Mouse (Mus musculus) stomach, embryonic 14.5 days (tissue): ENCODE measurements around the gene Yjefn3. TPM values are rescaled to one million over a fixed set of nuclear protein-coding genes. Genes with fewer than 3 reads are reported as not detected.

ENCODE experiments used
- ATAC-seq: fragments of 200-750 bp; cut with Nextera tagmentation; 2 replicates; pipeline ENCODE4 v1.8.0; 2017; ENCODE audit warnings: low read depth, moderate TSS enrichment; ENCODE audit not compliant: insufficient number of reproducible peaks, insufficient read depth, low FRiP score
- H3K27ac ChIP-seq: fragments of 300-500 bp; sonication (generic); 2 replicates; pipeline ENCODE4 v1.5.1; 2014; ENCODE audit warnings: mild to moderate bottlenecking, low read length, moderate library complexity, mixed read lengths
- H3K27me3 ChIP-seq: fragments of 300-500 bp; sonication (generic); 2 replicates; pipeline ENCODE4 v1.6.1; 2014; ENCODE audit warnings: low read length, control low read depth, mixed read lengths; ENCODE audit not compliant: control insufficient read depth, insufficient read depth
- H3K36me3 ChIP-seq: fragments of 300-500 bp; sonication (generic); 2 replicates; pipeline ENCODE4 v1.6.1; 2014; ENCODE audit warnings: mild to moderate bottlenecking, control low read depth, low read length, moderate library complexity, mixed read lengths; ENCODE audit not compliant: control insufficient read depth, insufficient read depth
- H3K4me1 ChIP-seq: fragments of 300-500 bp; sonication (generic); 2 replicates; pipeline ENCODE4 v1.6.1; 2014; ENCODE audit warnings: low read length, control low read depth, mixed read lengths; ENCODE audit not compliant: control insufficient read depth, insufficient read depth
- H3K4me2 ChIP-seq: fragments of 300-500 bp; sonication (generic); replicated peaks from 2 replicates; pipeline ENCODE4 v1.6.1; 2014; ENCODE audit warnings: low read depth, low read length, control low read depth
- H3K4me3 ChIP-seq: fragments of 300-500 bp; sonication (generic); 2 replicates; pipeline ENCODE4 v1.5.1; 2014; ENCODE audit warnings: low read depth, low read length, control low read depth
- H3K9ac ChIP-seq: fragments of 300-500 bp; sonication (generic); replicated peaks from 2 replicates; pipeline ENCODE4 v1.6.1; 2014; ENCODE audit warnings: low read depth, mild to moderate bottlenecking, control low read depth, low read length, moderate library complexity, mixed read lengths
- H3K9me3 ChIP-seq: fragments of 300-500 bp; sonication (generic); 2 replicates; pipeline ENCODE4 v1.6.1; 2016; ENCODE audit warnings: low read depth, low read length, control low read depth; ENCODE audit not compliant: control insufficient read depth
- WGBS: fragments of 180-500 bp; shearing (Covaris S2); extraction: QIAGEN DNeasy Blood & Tissue Kit; methylation state at CpG from one replicate; pipeline ENCODE4 v1.1.7; 2014; 5-methylcytosine and 5-hydroxymethylcytosine counted together
- polyA plus RNA-seq: library from polyadenylated mRNA; unstranded; fragments of >200 nt; fragmentation: Nextera tagmentation; extraction: Ambion mirVana; gene quantifications from 2 replicates; pipeline ENCODE4 v1.2.1, GENCODE M21; 2014

Yjefn3 gene
- polyA plus RNA-seq, 1 experiment from 2014 or later, result 4.9 TPM

DNA sequence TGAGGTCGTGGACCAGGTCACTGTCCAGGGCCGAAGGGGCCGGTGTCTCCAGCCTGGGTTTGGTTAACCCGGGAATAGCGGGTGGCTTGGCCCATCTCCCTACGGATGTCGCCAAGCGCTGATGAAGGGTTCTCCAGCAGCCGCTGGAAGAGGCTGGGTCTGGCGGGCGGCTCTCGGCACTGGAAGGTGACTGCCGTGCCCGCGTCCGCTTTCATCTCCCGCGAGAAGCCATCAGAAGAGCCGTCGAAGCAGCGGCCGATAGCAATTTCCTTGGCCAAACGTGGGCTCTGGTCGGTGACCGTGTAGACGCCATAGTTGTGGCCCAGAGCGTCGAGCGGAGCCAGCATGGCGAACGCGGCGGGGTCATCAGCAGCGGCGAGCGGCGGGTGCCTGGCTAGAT, 21.7 kb downstream of the Yjefn3 start:
- Histone ChIP-seq H3K4me2 (peak overlapping the region; percentile 49), H3K36me3 (no peaks in the 10 kb centered on the region), H3K27me3 (peaks cover 66% of the 10 kb centered on the region), H3K27ac (no peak overlapping the region), H3K4me1 (0 out of 2 replicates have a peak, but pooled peaks cover 4% of the 10 kb centered on the region), H3K9me3 (no peaks in the 10 kb centered on the region), H3K9ac (no peak overlapping the region), H3K4me3 (peak overlapping the region; percentile 35; the same call in 1 of the 2 replicates)
- WGBS, result 15% methylated on average over 37 of the region's 37 CpGs
- no peak for ATAC-seq

DNA sequence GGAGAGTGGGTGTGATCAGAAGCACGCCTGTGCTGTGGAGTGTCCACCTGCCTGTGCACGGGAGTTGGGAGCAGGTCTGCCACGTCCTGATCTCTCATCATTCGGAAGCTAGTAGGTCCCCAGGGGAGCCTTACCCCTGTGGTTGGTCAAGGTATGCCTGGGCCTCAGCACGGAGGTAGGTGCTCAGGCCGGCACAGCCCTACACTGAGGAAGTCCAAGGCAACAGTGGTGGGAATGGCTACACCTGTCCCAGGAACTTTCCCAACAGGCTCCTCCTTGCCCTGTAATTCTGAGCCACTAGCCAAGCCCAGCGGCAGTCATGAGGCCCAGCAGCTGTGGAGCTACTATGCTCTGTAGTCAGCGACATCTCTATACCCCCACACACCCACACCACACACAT, 22.8 kb downstream of the Yjefn3 start:
- Histone ChIP-seq H3K4me2 (no peak overlapping the region), H3K27ac (no peak overlapping the region), H3K27me3 (peaks cover 56% of the 10 kb centered on the region), H3K9ac (no peak overlapping the region), H3K4me1 (0 out of 2 replicates have a peak, but pooled peaks cover 4% of the 10 kb centered on the region), H3K36me3 (no peaks in the 10 kb centered on the region), H3K4me3 (no peak overlapping the region), H3K9me3 (no peaks in the 10 kb centered on the region)
- ATAC-seq, result no peak
- WGBS, result 59% methylated on average over 8 of the region's 8 CpGs

DNA sequence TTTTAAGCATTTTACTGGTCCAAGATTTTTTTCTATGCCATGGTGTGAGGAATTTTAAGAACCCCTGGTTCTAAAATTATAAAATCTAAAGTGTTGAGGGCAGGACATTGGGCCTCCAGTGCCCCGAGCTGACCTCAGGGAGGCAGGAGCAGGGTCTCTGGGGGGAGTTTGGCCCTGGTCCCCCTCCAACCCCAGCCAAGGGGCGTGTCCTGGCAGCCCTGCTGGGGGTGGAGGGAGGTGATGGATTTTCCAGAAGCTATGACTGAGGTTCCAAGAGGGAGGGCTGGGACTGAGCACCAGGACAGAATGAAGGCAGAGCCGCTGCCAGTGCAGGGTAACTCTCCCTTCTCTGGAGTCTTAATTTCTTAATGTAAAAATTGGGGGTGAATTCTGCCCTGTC, 24.5 kb downstream of the Yjefn3 start:
- Histone ChIP-seq H3K27me3 (peaks cover 40% of the 10 kb centered on the region), H3K36me3 (no peaks in the 10 kb centered on the region), H3K27ac (no peak overlapping the region), H3K9me3 (no peaks in the 10 kb centered on the region), H3K4me1 (0 out of 2 replicates have a peak, but pooled peaks cover 4% of the 10 kb centered on the region), H3K4me3 (no peak overlapping the region), H3K9ac (no peak overlapping the region), H3K4me2 (no peak overlapping the region)
- ATAC-seq, result no peak
- 63% methylated on average over 3 of the region's 3 CpGs for WGBS

DNA sequence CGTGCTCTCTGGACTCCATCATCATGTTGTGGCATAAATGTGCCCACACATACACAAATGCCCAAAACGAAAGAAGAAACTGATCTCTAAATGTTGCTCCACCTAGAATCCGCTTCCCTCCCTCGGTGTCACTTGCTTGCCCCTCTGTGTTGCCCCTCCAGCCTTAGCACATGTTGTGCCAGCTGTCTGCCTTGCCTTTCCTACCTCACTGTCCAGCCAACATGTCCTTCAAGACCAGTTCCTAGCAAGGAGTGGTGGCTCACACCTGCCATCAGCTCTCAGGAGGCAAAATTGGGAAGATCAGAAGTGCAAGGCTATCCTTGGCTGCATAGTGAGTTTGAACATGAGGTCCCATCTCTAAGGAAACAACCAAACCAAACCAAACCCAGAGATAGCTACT, 25.1 kb downstream of the Yjefn3 start:
- H3K36me3 ChIP-seq, result no peaks in the 10 kb centered on the region
- WGBS, result 86% methylated on average over 4 of the region's 4 CpGs
- ATAC-seq, result no peak

DNA sequence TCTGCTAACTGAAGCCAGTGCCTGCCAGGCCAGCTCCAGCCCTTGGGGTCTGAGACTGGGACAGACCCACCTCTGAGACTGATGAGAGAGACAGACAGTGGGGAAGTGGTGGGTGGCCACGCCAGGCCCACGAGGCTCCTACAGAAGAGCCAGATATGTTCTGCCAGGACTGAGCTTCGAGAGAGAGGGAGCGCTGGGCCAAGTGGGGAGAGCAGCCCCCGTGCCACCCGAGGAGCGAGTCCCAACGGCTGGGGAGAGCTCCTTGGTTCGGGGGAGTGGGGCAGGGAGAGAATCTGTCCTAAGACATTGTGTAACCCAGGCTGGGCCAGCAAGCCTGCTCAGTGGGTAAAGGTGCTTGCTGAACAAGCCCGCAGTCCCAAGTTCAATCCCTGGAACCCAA, 25.5 kb downstream of the Yjefn3 start:
- 76% methylated on average over 10 of the region's 10 CpGs for WGBS
- H3K4me1 ChIP-seq, result no peaks in the 10 kb centered on the region
- H3K4me2 ChIP-seq, result no peak overlapping the region
- H3K36me3 ChIP-seq, result no peaks in the 10 kb centered on the region
- H3K9me3 ChIP-seq, result no peaks in the 10 kb centered on the region
- H3K4me3 ChIP-seq, result no peak overlapping the region
- no peak overlapping the region for H3K27ac ChIP-seq
- no peak for ATAC-seq
- H3K9ac ChIP-seq, result no peak overlapping the region
- H3K27me3 ChIP-seq, result peaks cover 30% of the 10 kb centered on the region

More for the DNA sequence above, 25.1 kb downstream of the Yjefn3 start:
- 0 out of 2 replicates have a peak, but pooled peaks cover 3% of the 10 kb centered on the region for H3K4me1 ChIP-seq
- peaks cover 34% of the 10 kb centered on the region for H3K27me3 ChIP-seq
- no peak overlapping the region for H3K27ac ChIP-seq
- no peak overlapping the region for H3K9ac ChIP-seq
- no peaks in the 10 kb centered on the region for H3K9me3 ChIP-seq
- H3K4me3 ChIP-seq, result no peak overlapping the region
- H3K4me2 ChIP-seq, result no peak overlapping the region

DNA sequence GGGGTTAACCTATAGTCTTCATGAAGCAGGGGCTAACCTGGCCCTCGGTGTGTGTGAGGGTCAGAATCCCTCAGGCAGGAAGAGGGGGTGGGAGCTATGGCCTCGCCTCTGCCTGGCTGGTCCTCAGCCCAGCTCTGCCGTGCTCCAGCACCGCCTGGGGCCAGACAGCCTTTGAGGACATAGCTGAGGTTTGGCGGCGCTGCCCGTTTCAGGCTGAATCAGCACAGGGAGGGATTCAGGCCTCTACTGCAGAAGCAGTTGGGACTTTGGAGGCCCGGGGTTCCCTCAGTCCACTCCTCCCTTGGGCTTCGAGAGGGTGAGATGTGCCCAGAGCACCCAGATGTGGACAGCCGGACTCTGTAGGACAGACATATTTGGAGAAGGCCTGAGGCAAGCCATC, 26.4 kb downstream of the Yjefn3 start:
- Histone ChIP-seq H3K4me3 (no peak overlapping the region), H3K4me2 (no peak overlapping the region), H3K36me3 (no peaks in the 10 kb centered on the region), H3K9me3 (no peaks in the 10 kb centered on the region), H3K27ac (no peak overlapping the region), H3K9ac (no peak overlapping the region), H3K27me3 (peaks cover 21% of the 10 kb centered on the region), H3K4me1 (no peaks in the 10 kb centered on the region)
- no peak for ATAC-seq
- WGBS, result 52% methylated on average over 10 of the region's 10 CpGs

DNA sequence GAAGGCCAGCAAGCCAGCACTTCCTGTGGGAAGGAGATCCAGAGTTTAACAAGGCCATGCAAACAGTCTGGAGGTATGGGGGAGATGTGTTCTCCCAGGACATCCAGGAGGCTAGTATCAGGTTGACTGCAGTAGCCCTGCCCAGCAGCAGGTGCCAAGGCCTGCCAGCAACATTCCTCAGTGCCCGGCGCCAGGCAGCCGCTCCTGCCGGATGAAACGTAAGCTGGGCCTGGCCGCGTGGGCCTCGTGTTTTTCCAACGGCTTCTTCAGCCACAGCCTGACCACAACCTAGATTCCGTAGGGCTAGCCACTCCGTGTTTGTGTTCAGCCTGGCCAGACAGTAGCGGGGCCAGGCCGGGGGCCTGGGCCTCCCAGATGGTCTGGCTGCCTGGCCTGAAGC, 27.9 kb downstream of the Yjefn3 start:
- H3K4me2 ChIP-seq, result no peak overlapping the region
- no peak overlapping the region for H3K4me3 ChIP-seq
- no peaks in the 10 kb centered on the region for H3K36me3 ChIP-seq
- no peaks in the 10 kb centered on the region for H3K4me1 ChIP-seq
- H3K9ac ChIP-seq, result no peak overlapping the region
- H3K27ac ChIP-seq, result no peak overlapping the region
- no peak for ATAC-seq
- H3K27me3 ChIP-seq, result peaks cover 9% of the 10 kb centered on the region
- 78% methylated on average over 13 of the region's 13 CpGs for WGBS
- no peaks in the 10 kb centered on the region for H3K9me3 ChIP-seq

DNA sequence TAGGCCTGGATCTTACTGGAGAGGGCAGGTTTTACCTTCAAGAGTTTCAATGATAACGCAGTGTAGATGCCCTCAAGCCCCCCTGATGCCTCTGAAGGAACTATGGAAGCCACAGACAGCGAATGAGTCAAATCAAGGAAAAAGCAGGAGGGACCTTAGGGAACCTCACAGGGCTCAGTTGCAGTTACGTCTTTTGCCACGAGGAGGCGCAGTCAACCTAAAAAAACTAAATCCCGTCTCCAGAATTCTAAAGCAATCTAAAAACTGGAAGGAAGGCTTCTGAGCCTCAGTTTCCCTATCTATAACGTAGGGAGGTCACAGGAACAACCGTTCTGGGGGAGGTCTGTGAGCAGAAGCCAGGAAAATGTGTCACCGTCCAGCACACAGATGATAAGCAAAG, 28.4 kb downstream of the Yjefn3 start:
- no peak for ATAC-seq
- no peak overlapping the region for H3K27ac ChIP-seq
- no peaks in the 10 kb centered on the region for H3K9me3 ChIP-seq
- peaks cover 4% of the 10 kb centered on the region; the same call in 1 of the 2 replicates for H3K27me3 ChIP-seq
- no peaks in the 10 kb centered on the region for H3K36me3 ChIP-seq
- WGBS, result 10% methylated on average over 9 of the region's 9 CpGs
- no peak overlapping the region for H3K9ac ChIP-seq
- no peaks in the 10 kb centered on the region for H3K4me1 ChIP-seq
- H3K4me3 ChIP-seq, result no peak overlapping the region
- H3K4me2 ChIP-seq, result no peak overlapping the region

DNA sequence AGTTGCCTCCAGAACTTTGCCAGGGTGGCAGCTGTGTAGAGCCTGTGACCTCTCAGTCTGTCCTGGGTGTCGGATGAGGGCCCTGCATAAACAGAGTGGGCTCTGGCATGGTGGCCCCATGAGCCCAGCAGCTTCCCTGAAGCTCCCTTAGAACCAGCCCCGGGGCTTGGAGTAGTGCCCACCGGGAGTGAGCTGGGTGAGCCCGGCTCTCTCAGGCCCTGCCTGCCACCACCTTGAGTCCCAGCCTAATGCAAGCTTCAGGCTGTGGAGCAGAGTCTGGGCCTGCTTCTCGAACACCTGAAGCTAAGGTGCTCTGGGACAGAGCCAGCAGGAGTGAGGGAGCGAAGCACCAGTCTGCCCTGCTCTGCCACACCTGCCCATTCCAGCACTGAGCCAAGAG, 31.6 kb downstream of the Yjefn3 start:
- no peak overlapping the region for H3K4me3 ChIP-seq
- no peaks in the 10 kb centered on the region for H3K36me3 ChIP-seq
- no peaks in the 10 kb centered on the region for H3K27me3 ChIP-seq
- WGBS, result 85% methylated on average over 6 of the region's 6 CpGs
- no peak overlapping the region for H3K4me2 ChIP-seq
- no peaks in the 10 kb centered on the region for H3K9me3 ChIP-seq
- H3K27ac ChIP-seq, result no peak overlapping the region
- H3K4me1 ChIP-seq, result no peaks in the 10 kb centered on the region
- ATAC-seq, result no peak
- H3K9ac ChIP-seq, result no peak overlapping the region
